Mouse (Mus musculus) splenic B cell, adult 2 months (primary cell): Measurements from ENCODE around the gene Inhbe.
"Not testable (repeated sequence)": the region's sequence is repeated elsewhere in the genome, so short reads cannot be mapped to it uniquely, and the experiment has no call there.

ENCODE experiments used
- DNase-seq: peaks from one replicate; pipeline ENCODE4 v3.0.0-alpha.2; 2011; ENCODE audit warnings: low read depth, low spot score
- H3K27me3 ChIP-seq: 2 replicates; pipeline ENCODE4 v1.6.1; 2012; ENCODE audit warnings: mild to moderate bottlenecking, low read length, moderate library complexity, mixed read lengths; ENCODE audit not compliant: control insufficient read depth, poor library complexity, insufficient read depth, severe bottlenecking
- H3K36me3 ChIP-seq: 2 replicates; pipeline ENCODE4 v1.6.1; 2012; ENCODE audit warnings: mild to moderate bottlenecking, low read length, moderate library complexity, mixed read lengths; ENCODE audit not compliant: control insufficient read depth, poor library complexity, insufficient read depth, severe bottlenecking

Gene Inhbe

DNA sequence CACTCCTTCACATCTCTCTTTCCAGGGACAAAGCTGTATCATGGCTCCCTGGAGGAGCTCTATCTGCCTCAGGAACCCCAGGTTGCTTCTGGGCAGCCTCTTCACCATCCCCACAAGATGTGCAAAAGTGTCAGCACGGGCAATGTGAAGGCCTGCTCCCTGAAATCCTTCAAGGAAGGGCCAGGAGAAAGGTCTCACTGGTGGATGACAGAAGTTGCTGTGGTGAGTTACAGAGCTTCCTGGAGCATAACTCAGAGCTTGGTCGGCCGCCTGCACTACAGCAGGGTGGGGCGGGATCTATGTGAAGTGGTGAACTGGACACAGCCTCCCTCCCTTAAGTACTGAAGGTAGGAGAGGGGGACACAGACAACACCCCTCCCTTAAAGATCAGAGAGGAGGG lies 31.5 kb downstream of the Inhbe start:
- Histone ChIP-seq H3K27me3 (no peaks in the 10 kb centered on the region), H3K36me3 (peaks cover 10% of the 10 kb centered on the region)
- DNase-seq, result no peak

DNA sequence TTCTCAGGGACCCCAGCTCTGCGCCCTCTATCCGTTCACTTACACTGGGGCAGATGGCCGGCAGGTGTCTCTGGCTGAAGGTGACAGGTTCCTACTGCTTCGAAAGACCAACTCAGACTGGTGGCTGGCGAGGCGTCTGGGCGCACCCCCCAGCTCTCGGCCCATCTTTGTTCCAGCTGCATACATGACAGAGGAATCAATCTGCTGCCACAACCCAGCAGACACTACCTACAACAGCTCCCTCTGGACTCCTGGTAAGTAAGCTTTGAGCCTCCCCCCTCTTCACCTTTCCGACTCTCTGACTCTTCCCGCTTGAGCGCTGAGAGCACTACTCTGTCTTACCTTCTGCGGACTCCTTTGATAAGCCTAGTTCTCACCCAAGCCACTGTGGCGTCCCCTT lies 32.0 kb downstream of the Inhbe start:
- H3K36me3 ChIP-seq, result peaks cover 6% of the 10 kb centered on the region; the same call in 1 of the 2 replicates
- DNase-seq, result no peak
- H3K27me3 ChIP-seq, result no peaks in the 10 kb centered on the region

DNA sequence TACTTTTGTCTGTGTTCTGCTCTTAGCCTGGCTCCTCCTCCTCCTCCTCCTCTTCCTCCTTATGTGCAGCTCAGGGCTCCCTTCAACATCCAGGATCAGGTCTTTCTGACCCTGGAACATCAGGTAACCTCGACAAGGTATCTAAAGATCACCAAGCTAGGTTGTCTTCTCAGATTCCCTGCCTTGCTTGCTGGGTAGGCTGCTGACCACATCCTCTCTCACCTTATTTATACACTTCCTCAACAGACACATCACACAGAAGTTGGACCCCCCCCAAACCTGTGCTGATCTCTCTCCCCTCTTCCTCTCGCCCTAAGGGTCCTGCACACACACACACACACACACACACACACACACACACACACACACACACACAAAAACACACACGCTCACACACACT lies 32.6 kb downstream of the Inhbe start, which contains the start of gene Arhgap9:
Gene Arhgap9, plus strand, starts transcription at position 344 of the 400 bp plus-strand sequence.
- DNase-seq, result peak; percentile 52

DNA sequence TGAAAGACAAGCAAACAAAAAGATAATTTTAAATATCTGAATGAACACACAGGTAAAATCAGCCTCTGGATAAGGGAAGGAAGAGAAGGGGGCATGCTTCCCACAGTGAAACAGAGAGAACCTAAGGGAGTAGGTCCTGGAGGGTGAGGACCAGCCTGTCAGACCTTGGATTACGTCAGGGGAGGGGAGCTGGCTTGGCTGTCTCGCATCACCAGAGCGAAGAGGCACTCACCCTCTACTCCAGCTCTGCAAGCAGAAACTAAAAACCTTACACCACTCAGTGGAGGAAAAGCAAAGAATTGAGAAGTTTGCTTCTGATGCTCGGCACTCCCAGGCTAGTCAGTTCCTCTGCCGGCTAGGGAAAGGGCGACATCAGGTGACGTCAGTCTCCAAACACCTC lies 34.2 kb downstream of the Inhbe start:
- no peak for DNase-seq
- H3K27me3 ChIP-seq, result no peaks in the 10 kb centered on the region

More for the DNA sequence above, 32.6 kb downstream of the Inhbe start, which contains the start of gene Arhgap9:
- Histone ChIP-seq H3K27me3 (no peaks in the 10 kb centered on the region), H3K36me3 (peaks cover 3% of the 10 kb centered on the region; the same call in 1 of the 2 replicates)

DNA sequence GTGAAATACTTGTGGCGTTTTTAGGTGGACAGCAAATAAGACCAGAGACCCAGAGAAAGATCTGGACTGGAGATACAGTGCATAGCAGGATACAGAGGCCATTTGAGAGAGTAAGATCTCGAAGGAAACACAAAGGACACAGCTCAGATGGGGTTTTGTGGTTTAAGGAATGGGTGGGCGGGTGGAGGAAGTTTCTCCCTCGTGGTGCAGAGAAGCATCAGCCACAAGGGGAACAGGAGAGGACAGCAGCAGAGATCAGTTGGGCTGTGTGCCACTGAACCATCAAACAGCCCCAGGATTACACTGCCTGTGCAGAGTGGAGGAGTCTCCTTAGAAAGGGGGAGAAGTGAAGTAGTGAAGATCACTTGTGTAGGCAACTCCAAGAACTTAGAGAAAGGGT lies 36.2 kb downstream of the Inhbe start:
- H3K36me3 ChIP-seq, result no peaks in the 10 kb centered on the region
- no peak for DNase-seq

More for the DNA sequence above, 34.2 kb downstream of the Inhbe start:
- H3K36me3 ChIP-seq, result no peaks in the 10 kb centered on the region

DNA sequence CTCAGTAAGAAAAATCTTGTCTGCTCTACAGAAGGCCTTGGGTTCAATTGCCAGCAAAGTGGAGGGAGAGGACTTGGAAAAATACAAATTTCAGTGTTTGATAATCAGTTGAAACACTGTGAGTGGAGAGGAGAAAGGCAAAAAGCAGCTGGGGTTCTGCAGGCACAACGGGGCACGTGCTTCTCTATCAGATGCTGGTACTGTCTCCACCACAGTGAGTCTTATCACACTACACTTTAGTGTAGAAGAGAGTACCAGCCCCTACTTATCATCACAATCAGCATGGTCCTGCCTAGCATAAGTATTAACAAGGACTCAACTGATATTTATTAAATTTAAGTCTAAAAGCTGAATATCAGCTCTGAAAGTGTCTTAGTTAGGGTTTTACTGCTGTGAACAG lies 36.9 kb downstream of the Inhbe start:
- H3K27me3 ChIP-seq, result no peaks in the 10 kb centered on the region
- no peaks in the 10 kb centered on the region for H3K36me3 ChIP-seq
- no peak for DNase-seq

More for the DNA sequence above, 36.2 kb downstream of the Inhbe start:
- H3K27me3 ChIP-seq, result no peaks in the 10 kb centered on the region

DNA sequence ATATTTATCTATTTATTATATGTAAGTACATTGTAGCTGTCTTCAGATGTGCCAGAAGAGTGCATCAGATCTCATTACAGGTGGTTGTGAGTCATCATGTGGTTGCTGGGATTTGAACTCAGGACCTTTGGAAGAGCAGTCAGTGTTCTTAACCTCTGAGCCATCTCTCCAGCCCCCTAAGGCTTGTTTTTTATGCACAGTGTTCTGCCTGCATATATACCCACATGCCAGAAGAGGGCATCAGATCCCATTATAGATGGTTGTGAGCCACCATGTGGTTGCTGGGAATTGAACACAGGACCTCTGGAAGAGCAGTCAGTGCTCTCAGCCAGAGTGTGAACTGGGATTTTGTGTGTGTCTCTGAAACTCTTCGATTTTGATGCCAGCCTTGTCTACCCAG lies 39.3 kb downstream of the Inhbe start:
- not testable (repeated sequence) for H3K36me3 ChIP-seq, DNase-seq, H3K27me3 ChIP-seq

DNA sequence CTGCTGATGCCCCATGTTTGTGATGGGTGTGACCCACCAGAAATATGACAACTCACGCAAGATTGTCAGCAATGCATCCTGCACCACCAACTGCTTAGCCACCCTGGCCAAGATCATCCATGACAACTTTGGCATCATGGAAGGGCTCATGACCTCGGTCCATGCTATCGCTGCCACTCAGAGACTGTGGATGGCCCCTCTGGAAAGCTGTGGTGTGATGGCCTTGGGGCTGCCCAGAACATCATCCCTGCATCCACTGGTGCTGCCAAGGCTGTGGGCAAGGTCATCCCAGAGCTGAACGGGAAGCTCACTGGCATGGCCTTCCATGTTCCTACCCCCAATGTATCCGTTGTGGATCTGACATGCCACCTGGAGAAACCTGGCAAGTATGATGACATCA lies 40.7 kb downstream of the Inhbe start:
- H3K27me3 ChIP-seq, H3K36me3 ChIP-seq, DNase-seq: not testable (repeated sequence)

DNA sequence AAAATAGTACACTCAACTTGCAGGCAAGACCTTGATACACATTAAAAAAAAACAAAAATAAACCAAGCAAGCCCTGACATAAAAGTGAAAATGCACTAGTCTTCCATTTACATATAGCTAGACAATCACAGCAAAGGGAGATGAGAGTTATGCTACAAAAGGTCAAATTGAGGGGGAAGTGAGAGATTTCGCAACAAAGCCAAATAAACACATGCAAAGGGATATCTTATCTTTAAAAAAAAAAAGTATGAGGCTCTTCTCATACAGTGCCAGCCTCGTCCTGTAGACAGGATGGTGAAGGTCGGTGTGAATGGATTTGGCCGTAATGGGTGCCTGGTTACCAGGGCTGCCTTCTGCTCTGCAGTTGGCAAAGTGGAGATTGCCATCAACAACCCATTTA lies 41.4 kb downstream of the Inhbe start:
- no peaks in the 10 kb centered on the region for H3K27me3 ChIP-seq
- DNase-seq, result no peak

DNA sequence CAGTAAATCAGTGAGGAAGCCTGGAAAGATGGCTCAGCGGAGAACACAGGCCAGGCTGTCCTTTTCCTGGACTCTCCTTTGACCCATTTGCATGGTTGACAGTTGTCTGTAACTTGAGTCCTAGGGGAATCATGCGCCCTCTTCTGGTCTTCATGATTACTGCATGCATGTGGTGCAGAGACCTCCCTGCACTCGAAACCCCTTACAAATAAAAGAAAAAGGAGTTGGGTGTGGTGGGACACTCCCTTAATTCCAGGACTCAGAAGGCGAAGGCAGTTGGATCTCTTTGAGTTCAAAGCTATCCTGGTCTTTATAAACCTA lies 41.9 kb downstream of the Inhbe start:
- peak; percentile 91 for DNase-seq
- Histone ChIP-seq H3K27me3 (no peaks in the 10 kb centered on the region), H3K36me3 (peaks cover 3% of the 10 kb centered on the region; the same call in 1 of the 2 replicates)

More for the DNA sequence above, 41.4 kb downstream of the Inhbe start:
- H3K36me3 ChIP-seq, result peaks cover 3% of the 10 kb centered on the region; the same call in 1 of the 2 replicates

DNA sequence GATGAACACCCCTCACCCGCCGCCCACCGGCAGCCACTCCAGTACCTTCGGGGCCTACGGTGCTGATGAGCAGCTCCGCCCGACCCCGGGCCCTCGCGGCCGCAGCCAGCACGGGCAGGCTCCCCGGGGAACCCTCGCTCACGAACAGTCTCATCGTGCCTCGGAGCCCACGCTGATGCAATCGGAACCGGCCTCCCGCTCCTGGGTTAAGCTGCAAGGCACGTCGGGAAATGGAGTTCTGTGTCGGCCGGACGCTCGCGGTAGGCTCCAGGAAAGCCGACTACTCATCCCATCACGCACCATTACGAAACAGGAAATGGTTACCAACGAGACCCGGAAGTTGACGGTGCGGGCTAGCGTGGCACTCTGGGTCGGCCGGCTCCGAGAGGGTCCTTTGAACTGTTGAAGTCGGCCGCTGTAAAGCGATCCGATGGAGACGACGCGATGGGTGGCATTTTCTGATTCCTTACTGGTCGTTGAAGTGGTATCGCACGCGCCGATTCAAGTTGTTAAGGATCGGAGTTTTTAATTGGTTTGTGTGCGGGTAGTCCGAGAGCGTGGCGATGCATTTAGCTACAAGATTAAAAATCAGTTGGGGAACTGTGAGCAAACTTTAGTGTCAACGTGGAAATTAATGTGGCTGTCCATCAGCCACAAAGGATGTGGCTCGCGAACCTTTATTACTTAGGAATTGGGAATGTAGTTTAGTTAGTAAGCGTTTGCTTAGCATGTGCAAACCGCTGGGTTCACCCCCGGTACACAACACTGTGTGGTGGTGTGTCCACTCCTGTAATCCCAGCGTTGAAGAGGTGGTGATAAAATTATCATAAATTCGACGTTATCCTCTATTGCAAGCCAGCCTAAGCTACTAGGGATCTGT lies 42.5 kb downstream of the Inhbe start, which contains the start of gene Mars:
Gene Mars, minus strand, starts transcription at position 311 of the 880 bp plus-strand sequence.
- peaks cover 3% of the 10 kb centered on the region for H3K36me3 ChIP-seq
- peak; percentile 95 for DNase-seq
- no peaks in the 10 kb centered on the region for H3K27me3 ChIP-seq

DNA sequence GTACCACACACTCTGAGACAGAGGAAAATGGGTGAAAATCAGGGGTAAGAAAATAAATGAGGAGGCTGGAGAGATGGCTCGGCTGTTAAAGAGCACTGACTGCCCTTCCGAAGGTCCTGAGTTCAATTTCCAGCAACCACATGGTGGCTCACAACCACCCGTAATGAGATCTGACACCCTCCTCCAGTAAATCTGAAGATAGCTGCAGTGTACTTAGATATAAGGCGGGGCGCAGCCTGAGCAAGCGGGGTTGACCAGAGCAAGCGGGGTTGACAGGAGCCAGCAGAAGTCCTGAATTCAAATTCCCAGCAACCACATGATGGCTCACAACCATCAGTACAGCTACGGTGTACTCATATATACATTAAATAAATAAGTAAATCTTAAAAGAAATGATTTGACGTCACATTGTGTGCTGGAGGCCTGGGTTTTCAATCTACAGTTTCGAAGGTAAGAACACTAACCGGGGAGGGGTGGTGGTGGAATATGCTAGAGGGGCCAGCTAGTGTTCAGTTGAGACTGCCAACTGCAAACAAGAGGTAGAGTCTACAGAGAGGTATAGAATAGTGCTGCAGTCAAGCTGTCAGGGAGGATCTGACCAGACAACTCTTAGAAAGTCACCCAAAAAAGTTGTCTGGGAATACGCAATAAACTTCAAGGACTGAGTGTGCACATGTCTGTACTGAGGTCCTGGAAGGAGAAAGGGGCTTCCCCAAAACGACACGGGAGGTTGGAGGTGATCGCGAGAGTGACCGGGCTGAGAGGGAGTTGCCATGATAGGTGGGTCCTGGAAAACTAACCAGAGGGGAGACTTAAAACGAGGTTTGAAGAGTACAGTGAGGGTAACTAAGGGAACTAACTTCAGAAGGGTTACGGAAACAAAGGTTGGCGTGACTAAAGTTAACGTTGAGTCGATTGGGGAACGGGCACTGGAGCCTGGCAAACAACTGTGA lies 43.4 kb downstream of the Inhbe start:
- peaks cover 3% of the 10 kb centered on the region for H3K36me3 ChIP-seq
- H3K27me3 ChIP-seq, result no peaks in the 10 kb centered on the region
- peak; percentile 56 for DNase-seq

DNA sequence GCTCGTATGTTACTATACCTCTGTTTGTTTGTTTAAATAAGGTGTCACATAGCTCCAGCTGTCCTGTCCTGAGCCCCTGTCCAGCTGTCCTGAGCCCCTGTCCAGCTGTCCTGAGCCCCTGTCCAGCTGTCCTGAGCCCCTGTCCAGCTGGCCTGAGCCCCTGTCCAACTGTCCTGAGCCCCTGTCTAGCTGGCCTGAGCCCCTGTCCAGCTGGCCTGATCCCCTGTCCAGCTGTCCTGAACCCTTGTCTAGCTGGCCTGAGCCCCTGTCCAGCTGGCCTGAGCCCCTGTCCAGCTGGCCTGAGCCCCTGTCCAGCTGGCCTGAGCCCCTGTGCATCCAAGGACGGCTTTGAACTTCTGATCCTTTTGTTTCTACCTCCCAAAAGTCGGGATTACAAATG lies 45.0 kb downstream of the Inhbe start:
- H3K36me3 ChIP-seq, H3K27me3 ChIP-seq, DNase-seq: not testable (repeated sequence)

DNA sequence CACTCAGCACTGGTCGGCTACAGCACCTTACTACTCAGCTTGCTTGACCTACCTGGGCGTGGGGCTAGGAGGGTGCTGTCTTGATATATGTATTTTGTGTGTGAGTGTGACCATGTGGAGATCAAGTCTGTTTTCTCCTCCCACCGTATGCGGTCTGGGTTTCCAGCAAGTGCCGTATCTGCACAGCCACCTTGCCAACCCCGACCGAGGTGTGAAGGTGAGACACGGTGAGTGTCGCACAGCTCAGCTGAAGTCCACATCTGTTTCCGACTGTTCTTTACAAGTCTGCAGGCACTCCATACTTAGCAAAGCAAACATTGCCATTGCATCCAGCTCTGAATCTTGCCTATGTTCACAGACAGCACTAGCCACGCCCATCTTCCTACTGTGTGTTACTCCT lies 51.1 kb downstream of the Inhbe start:
- no peaks in the 10 kb centered on the region for H3K27me3 ChIP-seq
- peaks cover 7% of the 10 kb centered on the region for H3K36me3 ChIP-seq
- no peak for DNase-seq

DNA sequence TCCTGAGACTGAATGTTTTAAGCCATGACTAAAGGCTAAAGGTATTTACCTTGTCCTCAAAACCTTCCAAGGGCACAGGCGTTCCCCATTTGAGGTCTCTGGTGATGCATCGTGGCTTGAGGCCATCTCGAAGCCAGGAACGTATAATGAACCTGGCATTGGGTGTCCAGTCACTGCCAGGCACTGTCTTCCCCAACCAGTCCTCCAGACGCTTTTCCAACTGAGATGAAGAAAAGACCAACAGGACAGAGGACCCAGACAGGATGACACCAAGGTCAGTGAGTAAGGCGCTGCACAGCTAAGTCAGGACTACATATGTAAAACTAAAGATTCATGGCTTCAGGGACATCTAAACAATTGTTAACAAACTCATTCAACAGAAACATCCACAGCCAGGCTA lies 53.9 kb downstream of the Inhbe start:
- DNase-seq, result no peak
- peaks cover 20% of the 10 kb centered on the region for H3K36me3 ChIP-seq

More for the DNA sequence above, 53.9 kb downstream of the Inhbe start:
- H3K27me3 ChIP-seq, result no peaks in the 10 kb centered on the region
